Mouse (Mus musculus): ENCODE results near the gene Lyrm4.

The Lyrm4 gene

GRCm38 (mm10) chr13:36117143-36118014 is at the start of gene Lyrm4, which contains the start of gene Fars2:
Lyrm4 (minus strand) TSS chr13:36117526.
Fars2 (plus strand) TSS chr13:36117412.
- DNase-seq = peak; percentile 97

GRCm38 (mm10) chr13:36163898-36164297 is 46.6 kb upstream of the Lyrm4 start:
- DNase-seq = no peak

GRCm38 (mm10) chr13:36163411-36163810 is 46.1 kb upstream of the Lyrm4 start:
- DNase-seq = no peak

- DNase-seq = no peak
Observed at GRCm38 (mm10) chr13:36156340-36156931, 39.1 kb upstream of the Lyrm4 start.

- no peak for DNase-seq
Observed at GRCm38 (mm10) chr13:36152728-36153498, 35.6 kb upstream of the Lyrm4 start.

GRCm38 (mm10) chr13:36150272-36150671 is 32.9 kb upstream of the Lyrm4 start:
- no peak for DNase-seq

GRCm38 (mm10) chr13:36149175-36149939 is 32.0 kb upstream of the Lyrm4 start:
- DNase-seq = peak; percentile 28

- DNase-seq = no peak
Observed at GRCm38 (mm10) chr13:36145601-36146000, 28.3 kb upstream of the Lyrm4 start.

- DNase-seq = no peak
Observed at GRCm38 (mm10) chr13:36140247-36141016, 23.1 kb upstream of the Lyrm4 start.

- DNase-seq = no peak
Observed at GRCm38 (mm10) chr13:36139703-36140102, 22.4 kb upstream of the Lyrm4 start.

GRCm38 (mm10) chr13:36131992-36132649 is 14.8 kb upstream of the Lyrm4 start:
- no peak for DNase-seq

- DNase-seq = no peak
Observed at GRCm38 (mm10) chr13:36131401-36131800, 14.1 kb upstream of the Lyrm4 start.

GRCm38 (mm10) chr13:36129360-36130054 is 12.2 kb upstream of the Lyrm4 start:
- no peak for DNase-seq

- no peak for DNase-seq
Observed at GRCm38 (mm10) chr13:36120606-36121005, 3.3 kb upstream of the Lyrm4 start.

- no peak for DNase-seq
Observed at GRCm38 (mm10) chr13:36119684-36120083, 2.4 kb upstream of the Lyrm4 start.

GRCm38 (mm10) chr13:36116520-36117142 is 695 bp downstream of the Lyrm4 start:
- peak; percentile 53 for DNase-seq

GRCm38 (mm10) chr13:36113181-36113580 is 4.1 kb downstream of the Lyrm4 start:
- DNase-seq = no peak

GRCm38 (mm10) chr13:36111331-36111730 is 6.0 kb downstream of the Lyrm4 start:
- DNase-seq = no peak

GRCm38 (mm10) chr13:36108528-36108927 is 8.8 kb downstream of the Lyrm4 start:
- DNase-seq = no peak

- DNase-seq = no peak
Observed at GRCm38 (mm10) chr13:36105591-36105990, 11.7 kb downstream of the Lyrm4 start.
